Mouse (Mus musculus): ENCODE data around the gene Tppp. TPM values are rescaled to one million over a fixed set of nuclear protein-coding genes. Genes with fewer than 3 reads are reported as not detected.
A peak's percentile ranks its signal among the peaks of the same experiment; 100 is the strongest.

The Tppp gene
- polyA plus RNA-seq, 1 experiment from 2014 or later = 0.20 TPM

DNA sequence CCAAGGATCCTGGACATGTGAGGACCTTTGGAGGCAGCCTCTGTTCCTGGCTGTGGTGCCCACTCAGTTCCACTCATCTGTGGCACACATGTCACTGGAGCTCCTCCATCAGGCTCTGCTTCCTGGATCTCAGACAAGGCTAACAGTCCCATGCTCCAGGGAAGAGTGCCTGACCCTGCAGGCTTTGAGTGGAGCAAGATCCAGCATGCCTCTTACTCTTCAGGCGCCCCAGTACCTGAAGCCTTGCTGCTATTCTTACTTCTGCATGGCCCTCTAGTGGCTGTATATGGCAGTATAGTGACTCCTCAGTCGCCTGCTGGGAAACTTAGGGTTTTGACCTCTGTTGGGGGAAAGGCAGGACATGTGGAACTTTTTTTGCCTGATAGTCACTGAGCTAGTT is 17.0 kb downstream of the Tppp start:
- H3K4me2 ChIP-seq = no peak overlapping the region
- no peak for DNase-seq
- H3K9me3 ChIP-seq (replicated peaks) = no peaks in the 10 kb centered on the region
- no peak overlapping the region for H3K27ac ChIP-seq
- no peak overlapping the region for H3K9ac ChIP-seq
- 25% methylated on average over 2 of the region's 2 CpGs for WGBS (ENCODE audit: insufficient replicate concordance)
- no peak overlapping the region for H3K4me3 ChIP-seq (replicated peaks)
- no peaks in the 10 kb centered on the region for H3K27me3 ChIP-seq
- ATAC-seq (ENCODE audit: low read depth) = peak; percentile 47; the same call in 1 of the 2 replicates
- H3K4me1 ChIP-seq (replicated peaks) = peaks cover 10% of the 10 kb centered on the region; the same call in 1 of the 2 replicates
- H3K36me3 ChIP-seq = no peaks in the 10 kb centered on the region

GRCm38 (mm10) chr13:74028116-74028515 is 18.9 kb downstream of the Tppp start:
- Histone ChIP-seq H3K27me3 (no peaks in the 10 kb centered on the region), H3K36me3 (no peaks in the 10 kb centered on the region), H3K4me2 (no peak overlapping the region), H3K9me3 (replicated peaks) (no peaks in the 10 kb centered on the region), H3K4me3 (replicated peaks) (no peak overlapping the region), H3K27ac (no peak overlapping the region), H3K4me1 (replicated peaks) (peaks cover 10% of the 10 kb centered on the region; the same call in 1 of the 2 replicates), H3K9ac (no peak overlapping the region)
- DNase-seq (no peak), ATAC-seq (ENCODE audit: low read depth) (no peak)
- WGBS (ENCODE audit: insufficient replicate concordance) = 59% methylated on average over 2 of the region's 2 CpGs

DNA sequence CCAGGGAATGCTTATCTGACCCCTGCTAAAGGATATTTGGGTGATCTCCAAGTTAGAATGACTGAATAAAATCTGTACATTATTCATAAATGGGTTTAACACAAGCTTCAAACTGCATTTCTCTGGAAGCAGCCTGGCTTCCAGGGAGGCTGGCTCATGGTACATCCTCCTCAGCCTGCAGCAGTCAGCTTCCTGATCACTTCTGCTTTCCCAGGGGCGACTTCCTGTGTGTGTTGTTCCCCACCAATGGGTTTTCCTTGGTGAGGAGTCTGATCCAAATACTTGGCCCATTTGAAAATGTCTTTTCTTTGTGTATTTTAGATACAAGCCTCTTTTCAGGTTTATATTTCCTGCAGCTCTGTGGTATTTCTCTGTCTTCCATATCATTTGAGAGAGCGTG is 19.8 kb downstream of the Tppp start:
- 44% methylated on average over 2 of the region's 2 CpGs for WGBS (ENCODE audit: insufficient replicate concordance)
- Histone ChIP-seq H3K4me1 (replicated peaks) (peaks cover 10% of the 10 kb centered on the region; the same call in 1 of the 2 replicates), H3K27me3 (no peaks in the 10 kb centered on the region), H3K9ac (no peak overlapping the region), H3K4me3 (replicated peaks) (no peak overlapping the region), H3K27ac (no peak overlapping the region), H3K4me2 (no peak overlapping the region), H3K9me3 (replicated peaks) (no peaks in the 10 kb centered on the region), H3K36me3 (no peaks in the 10 kb centered on the region)
- DNase-seq (no peak), ATAC-seq (ENCODE audit: low read depth) (no peak)

DNA sequence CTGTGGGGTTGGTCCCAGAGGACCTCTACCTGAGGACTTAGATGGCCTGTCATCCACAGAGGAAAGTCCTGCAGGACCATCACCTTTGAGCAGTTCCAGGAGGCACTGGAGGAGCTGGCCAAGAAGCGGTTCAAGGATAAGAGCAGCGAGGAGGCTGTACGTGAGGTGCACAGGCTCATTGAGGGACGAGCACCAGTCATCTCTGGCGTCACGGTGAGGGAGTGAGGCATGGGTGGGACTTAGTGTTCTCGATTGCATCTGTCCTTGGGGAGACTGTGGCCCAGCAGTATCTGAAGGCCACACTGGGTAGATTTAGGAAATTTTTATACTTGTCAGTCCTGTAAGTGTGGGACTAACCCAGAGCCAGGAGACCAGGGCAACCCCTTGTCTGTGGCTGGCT is 21.5 kb downstream of the Tppp start:
- H3K4me2 ChIP-seq = no peak overlapping the region
- H3K36me3 ChIP-seq = peaks cover under 1% of the 10 kb centered on the region; the same call in 1 of the 2 replicates
- ATAC-seq (ENCODE audit: low read depth) = no peak
- H3K9me3 ChIP-seq (replicated peaks) = no peaks in the 10 kb centered on the region
- H3K27me3 ChIP-seq = no peaks in the 10 kb centered on the region
- H3K4me3 ChIP-seq (replicated peaks) = no peak overlapping the region
- H3K9ac ChIP-seq = no peak overlapping the region
- peaks cover 5% of the 10 kb centered on the region; the same call in 1 of the 2 replicates for H3K4me1 ChIP-seq (replicated peaks)
- H3K27ac ChIP-seq = no peak overlapping the region
- WGBS (ENCODE audit: insufficient replicate concordance) = 72% methylated on average over 7 of the region's 7 CpGs
- no peak for DNase-seq

GRCm38 (mm10) chr13:74031133-74031532 is 21.9 kb downstream of the Tppp start:
- Histone ChIP-seq H3K36me3 (peaks cover 2% of the 10 kb centered on the region; the same call in 1 of the 2 replicates), H3K27me3 (no peaks in the 10 kb centered on the region), H3K9me3 (replicated peaks) (no peaks in the 10 kb centered on the region), H3K9ac (no peak overlapping the region), H3K27ac (no peak overlapping the region), H3K4me2 (no peak overlapping the region), H3K4me3 (replicated peaks) (no peak overlapping the region), H3K4me1 (replicated peaks) (peaks cover 1% of the 10 kb centered on the region; the same call in 1 of the 2 replicates)
- WGBS (ENCODE audit: insufficient replicate concordance) = 72% methylated on average over 8 of the region's 8 CpGs
- no peak for DNase-seq
- ATAC-seq (ENCODE audit: low read depth) = no peak

GRCm38 (mm10) chr13:74034756-74035155 is 25.5 kb downstream of the Tppp start:
- no peak overlapping the region for H3K4me2 ChIP-seq
- no peak overlapping the region for H3K9ac ChIP-seq
- no peaks in the 10 kb centered on the region for H3K27me3 ChIP-seq
- no peaks in the 10 kb centered on the region for H3K4me1 ChIP-seq (replicated peaks)
- no peak for ATAC-seq (ENCODE audit: low read depth)
- DNase-seq = no peak
- 69% methylated on average over 2 of the region's 2 CpGs for WGBS (ENCODE audit: insufficient replicate concordance)
- H3K4me3 ChIP-seq (replicated peaks) = no peak overlapping the region
- H3K27ac ChIP-seq = no peak overlapping the region
- H3K9me3 ChIP-seq (replicated peaks) = no peaks in the 10 kb centered on the region
- H3K36me3 ChIP-seq = peaks cover 14% of the 10 kb centered on the region

GRCm38 (mm10) chr13:74035776-74036175 is 26.6 kb downstream of the Tppp start:
- 75% methylated on average over 2 of the region's 2 CpGs for WGBS (ENCODE audit: insufficient replicate concordance)
- Histone ChIP-seq H3K27me3 (no peaks in the 10 kb centered on the region), H3K9me3 (replicated peaks) (no peaks in the 10 kb centered on the region), H3K36me3 (peaks cover 24% of the 10 kb centered on the region), H3K27ac (no peak overlapping the region), H3K4me1 (replicated peaks) (no peaks in the 10 kb centered on the region), H3K4me2 (no peak overlapping the region), H3K4me3 (replicated peaks) (no peak overlapping the region), H3K9ac (no peak overlapping the region)
- ATAC-seq (ENCODE audit: low read depth) = no peak
- DNase-seq = no peak

- no peak overlapping the region for H3K4me2 ChIP-seq
- no peaks in the 10 kb centered on the region for H3K4me1 ChIP-seq (replicated peaks)
- H3K9ac ChIP-seq = no peak overlapping the region
- H3K4me3 ChIP-seq (replicated peaks) = no peak overlapping the region
- 74% methylated on average over 3 of the region's 3 CpGs for WGBS (ENCODE audit: insufficient replicate concordance)
- H3K36me3 ChIP-seq = peaks cover 51% of the 10 kb centered on the region
- DNase-seq = no peak
- H3K27ac ChIP-seq = no peak overlapping the region
- no peaks in the 10 kb centered on the region for H3K9me3 ChIP-seq (replicated peaks)
- no peaks in the 10 kb centered on the region for H3K27me3 ChIP-seq
- no peak for ATAC-seq (ENCODE audit: low read depth)
These were observed 30.7 kb downstream of the Tppp start for GRCm38 (mm10) chr13:74039926-74040325.

GRCm38 (mm10) chr13:74056194-74056593 is 47.0 kb downstream of the Tppp start:
- DNase-seq (no peak), ATAC-seq (ENCODE audit: low read depth) (no peak)
- Histone ChIP-seq H3K9me3 (replicated peaks) (no peaks in the 10 kb centered on the region), H3K27ac (no peak overlapping the region), H3K36me3 (peaks cover 26% of the 10 kb centered on the region), H3K9ac (no peak overlapping the region), H3K4me2 (no peak overlapping the region), H3K4me1 (replicated peaks) (peaks cover 4% of the 10 kb centered on the region; the same call in 1 of the 2 replicates), H3K27me3 (no peaks in the 10 kb centered on the region), H3K4me3 (replicated peaks) (no peak overlapping the region)
- WGBS (ENCODE audit: insufficient replicate concordance) = 68% methylated on average over 1 of the region's 1 CpGs

- ATAC-seq (ENCODE audit: low read depth) = no peak
- Histone ChIP-seq H3K9ac (no peak overlapping the region), H3K27me3 (no peaks in the 10 kb centered on the region), H3K36me3 (peaks cover 16% of the 10 kb centered on the region), H3K4me3 (replicated peaks) (no peak overlapping the region), H3K27ac (no peak overlapping the region), H3K4me1 (replicated peaks) (peaks cover 13% of the 10 kb centered on the region; the same call in 1 of the 2 replicates), H3K4me2 (no peak overlapping the region), H3K9me3 (replicated peaks) (no peaks in the 10 kb centered on the region)
- whole genome bisulfite sequencing (ENCODE audit: insufficient replicate concordance) = 82% methylated on average over 9 of the region's 9 CpGs
- DNase-seq = no peak
These were observed 48.9 kb downstream of the Tppp start for GRCm38 (mm10) chr13:74058081-74058480.

DNA sequence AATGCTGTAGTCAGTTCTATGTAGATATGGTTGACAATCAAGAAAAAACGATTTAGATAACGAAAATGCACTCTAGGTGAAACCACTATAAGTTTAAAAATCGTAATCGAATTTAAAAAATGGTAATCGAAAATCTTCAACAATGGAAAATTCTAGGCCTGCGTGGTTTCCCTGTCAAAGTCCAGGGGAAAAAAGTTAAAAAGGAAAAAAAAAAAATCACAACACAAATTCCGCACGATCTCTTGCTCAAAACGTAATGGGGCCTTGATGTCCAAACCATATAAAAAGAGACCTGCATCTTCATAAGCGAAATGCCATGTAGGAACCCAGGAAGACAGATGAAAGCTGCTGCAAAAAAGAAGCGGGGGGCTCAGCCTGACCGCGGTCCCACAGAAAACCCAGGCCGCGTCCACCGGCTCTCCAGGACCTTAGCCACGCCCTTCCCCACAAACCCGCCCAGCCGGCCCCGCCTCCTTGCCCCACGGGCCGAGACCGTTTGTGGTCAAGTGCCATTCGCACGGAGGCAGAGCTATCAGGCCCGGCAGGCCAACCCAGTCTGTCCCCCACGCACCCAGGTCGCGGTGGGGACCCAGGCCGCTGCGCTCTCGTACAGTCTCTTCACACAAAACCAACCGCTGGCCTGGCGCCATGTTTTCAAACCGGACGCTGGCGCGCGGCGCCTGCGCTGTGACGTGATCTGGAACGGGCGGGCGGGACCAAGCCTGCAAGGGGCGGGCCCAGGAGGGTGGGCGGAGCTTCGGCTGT is 52.6 kb downstream of the Tppp start, which contains the start of gene Cep72:
Gene Cep72, minus strand, starts transcription at position 687 of the 765 bp plus-strand sequence.
- peak; percentile 86 for DNase-seq
- peak within 1 kb of the TSS; percentile 80 for H3K27ac ChIP-seq

More for the DNA sequence above, 52.6 kb downstream of the Tppp start, which contains the start of gene Cep72:
- ATAC-seq (ENCODE audit: low read depth) = peak; percentile 87
- Histone ChIP-seq H3K27me3 (no peaks in the 10 kb centered on the region), H3K4me2 (peak within 1 kb of the TSS; percentile 71), H3K4me1 (replicated peaks) (peaks cover 42% of the 10 kb centered on the region), H3K9ac (peak within 1 kb of the TSS; percentile 82), H3K36me3 (peaks cover 8% of the 10 kb centered on the region), H3K4me3 (replicated peaks) (peak within 1 kb of the TSS; percentile 82), H3K9me3 (replicated peaks) (no peaks in the 10 kb centered on the region)
- WGBS (ENCODE audit: insufficient replicate concordance) = 3% methylated on average over 48 of the region's 48 CpGs

All from liver, embryonic 13.5 days (tissue).